Mouse (Mus musculus): ENCODE data around the gene Lyrm9. TPM values are rescaled to one million over a fixed set of nuclear protein-coding genes. Genes with fewer than 3 reads are reported as not detected.
A peak's percentile ranks its signal among the peaks of the same experiment; 100 is the strongest.

The Lyrm9 gene
- total and polyA plus RNA-seq, 2 experiments: 15.2 to 17.7 TPM

- Histone ChIP-seq H3K9ac (ENCODE audit: low read depth, low read length) (no peak overlapping the region), H3K4me1 (ENCODE audit: control insufficient read depth, insufficient read depth, low read length) (no peaks in the 10 kb centered on the region), H3K79me2 (ENCODE audit: control insufficient read depth, insufficient read depth, low read length) (no peaks in the 10 kb centered on the region), H3K27ac (replicated peaks; ENCODE audit: insufficient read depth, low read depth, low read length) (no peak overlapping the region), H3K27me3 (ENCODE audit: control insufficient read depth, insufficient read depth, low read length) (no peaks in the 10 kb centered on the region), H3K4me3 (ENCODE audit: insufficient read depth, low read depth, low read length) (no peak overlapping the region), H3K36me3 (ENCODE audit: control insufficient read depth, insufficient read depth, low read length) (no peaks in the 10 kb centered on the region)
- DNase-seq (ENCODE audit: extremely low read depth, low read depth, low spot score): no peak
- no peak for TF ChIP-seq CTCF (IDR thresholded peaks at IDR 0.05; ENCODE audit: low read depth, low read length)
- no peak for TF ChIP-seq POLR2A (IDR thresholded peaks at IDR 0.05; ENCODE audit: extremely low read depth, insufficient read depth, low read length)
- WGBS: 92% methylated on average over 4 of the region's 4 CpGs
These were observed 44.5 kb downstream of the Lyrm9 start for GRCm38 (mm10) chr11:78870891-78871290.

- TF ChIP-seq POLR2A (IDR thresholded peaks at IDR 0.05; ENCODE audit: extremely low read depth, insufficient read depth, low read length) (no peak), CTCF (IDR thresholded peaks at IDR 0.05; ENCODE audit: low read depth, low read length) (no peak)
- Histone ChIP-seq H3K27me3 (ENCODE audit: control insufficient read depth, insufficient read depth, low read length) (no peaks in the 10 kb centered on the region), H3K27ac (replicated peaks; ENCODE audit: insufficient read depth, low read depth, low read length) (no peak overlapping the region), H3K9ac (ENCODE audit: low read depth, low read length) (no peak overlapping the region), H3K4me1 (ENCODE audit: control insufficient read depth, insufficient read depth, low read length) (no peaks in the 10 kb centered on the region), H3K36me3 (ENCODE audit: control insufficient read depth, insufficient read depth, low read length) (no peaks in the 10 kb centered on the region), H3K4me3 (ENCODE audit: insufficient read depth, low read depth, low read length) (no peak overlapping the region), H3K79me2 (ENCODE audit: control insufficient read depth, insufficient read depth, low read length) (no peaks in the 10 kb centered on the region)
- no peak for DNase-seq (ENCODE audit: extremely low read depth, low read depth, low spot score)
- WGBS: 52% methylated on average over 2 of the region's 2 CpGs
These were observed 46.4 kb downstream of the Lyrm9 start for GRCm38 (mm10) chr11:78872782-78873181.

- 83% methylated on average over 3 of the region's 3 CpGs for WGBS
- H3K79me2 ChIP-seq (ENCODE audit: control insufficient read depth, insufficient read depth, low read length): no peaks in the 10 kb centered on the region
- H3K9ac ChIP-seq (ENCODE audit: low read depth, low read length): no peak overlapping the region
- no peaks in the 10 kb centered on the region for H3K4me1 ChIP-seq (ENCODE audit: control insufficient read depth, insufficient read depth, low read length)
- no peak for DNase-seq (ENCODE audit: extremely low read depth, low read depth, low spot score)
- no peak overlapping the region for H3K4me3 ChIP-seq (ENCODE audit: insufficient read depth, low read depth, low read length)
- no peaks in the 10 kb centered on the region for H3K36me3 ChIP-seq (ENCODE audit: control insufficient read depth, insufficient read depth, low read length)
- H3K27ac ChIP-seq (replicated peaks; ENCODE audit: insufficient read depth, low read depth, low read length): no peak overlapping the region
- no peaks in the 10 kb centered on the region for H3K27me3 ChIP-seq (ENCODE audit: control insufficient read depth, insufficient read depth, low read length)
- TF ChIP-seq CTCF (IDR thresholded peaks at IDR 0.05; ENCODE audit: low read depth, low read length) (no peak), POLR2A (IDR thresholded peaks at IDR 0.05; ENCODE audit: extremely low read depth, insufficient read depth, low read length) (no peak)
These were observed 53.3 kb downstream of the Lyrm9 start for GRCm38 (mm10) chr11:78879727-78880126.

- TF ChIP-seq CTCF (IDR thresholded peaks at IDR 0.05; ENCODE audit: low read depth, low read length) (no peak), POLR2A (IDR thresholded peaks at IDR 0.05; ENCODE audit: extremely low read depth, insufficient read depth, low read length) (no peak)
- no peak for DNase-seq (ENCODE audit: extremely low read depth, low read depth, low spot score)
- no peaks in the 10 kb centered on the region for H3K36me3 ChIP-seq (ENCODE audit: control insufficient read depth, insufficient read depth, low read length)
- no peaks in the 10 kb centered on the region for H3K27me3 ChIP-seq (ENCODE audit: control insufficient read depth, insufficient read depth, low read length)
- no peak overlapping the region for H3K9ac ChIP-seq (ENCODE audit: low read depth, low read length)
- 22% methylated on average over 1 of the region's 1 CpGs for WGBS
- H3K4me1 ChIP-seq (ENCODE audit: control insufficient read depth, insufficient read depth, low read length): no peaks in the 10 kb centered on the region
- H3K27ac ChIP-seq (replicated peaks; ENCODE audit: insufficient read depth, low read depth, low read length): 0 out of 2 replicates have a peak overlapping the region, but pooled peaks have one; percentile 7
- H3K4me3 ChIP-seq (ENCODE audit: insufficient read depth, low read depth, low read length): no peak overlapping the region
- H3K79me2 ChIP-seq (ENCODE audit: control insufficient read depth, insufficient read depth, low read length): no peaks in the 10 kb centered on the region
These were observed 60.3 kb downstream of the Lyrm9 start for GRCm38 (mm10) chr11:78886693-78887092.

- H3K4me1 ChIP-seq (ENCODE audit: control insufficient read depth, insufficient read depth, low read length): no peaks in the 10 kb centered on the region
- H3K27ac ChIP-seq (replicated peaks; ENCODE audit: insufficient read depth, low read depth, low read length): no peak overlapping the region
- peak; percentile 91 for DNase-seq (ENCODE audit: extremely low read depth, low read depth, low spot score)
- 40% methylated on average over 9 of the region's 9 CpGs for WGBS
- no peak for TF ChIP-seq POLR2A (IDR thresholded peaks at IDR 0.05; ENCODE audit: extremely low read depth, insufficient read depth, low read length)
- no peak for TF ChIP-seq CTCF (IDR thresholded peaks at IDR 0.05; ENCODE audit: low read depth, low read length)
- no peaks in the 10 kb centered on the region for H3K79me2 ChIP-seq (ENCODE audit: control insufficient read depth, insufficient read depth, low read length)
- H3K36me3 ChIP-seq (ENCODE audit: control insufficient read depth, insufficient read depth, low read length): no peaks in the 10 kb centered on the region
- H3K27me3 ChIP-seq (ENCODE audit: control insufficient read depth, insufficient read depth, low read length): no peaks in the 10 kb centered on the region
- no peak overlapping the region for H3K9ac ChIP-seq (ENCODE audit: low read depth, low read length)
- H3K4me3 ChIP-seq (ENCODE audit: insufficient read depth, low read depth, low read length): no peak overlapping the region
These were observed 61.0 kb downstream of the Lyrm9 start for GRCm38 (mm10) chr11:78887102-78887971.

- TF ChIP-seq CTCF (IDR thresholded peaks at IDR 0.05; ENCODE audit: low read depth, low read length) (no peak), POLR2A (IDR thresholded peaks at IDR 0.05; ENCODE audit: extremely low read depth, insufficient read depth, low read length) (no peak)
- DNase-seq (ENCODE audit: extremely low read depth, low read depth, low spot score): no peak
- WGBS: 89% methylated on average over 4 of the region's 4 CpGs
- Histone ChIP-seq H3K36me3 (ENCODE audit: control insufficient read depth, insufficient read depth, low read length) (no peaks in the 10 kb centered on the region), H3K79me2 (ENCODE audit: control insufficient read depth, insufficient read depth, low read length) (no peaks in the 10 kb centered on the region), H3K27me3 (ENCODE audit: control insufficient read depth, insufficient read depth, low read length) (no peaks in the 10 kb centered on the region), H3K4me1 (ENCODE audit: control insufficient read depth, insufficient read depth, low read length) (no peaks in the 10 kb centered on the region), H3K27ac (replicated peaks; ENCODE audit: insufficient read depth, low read depth, low read length) (no peak overlapping the region), H3K4me3 (ENCODE audit: insufficient read depth, low read depth, low read length) (no peak overlapping the region), H3K9ac (ENCODE audit: low read depth, low read length) (no peak overlapping the region)
These were observed 62.8 kb downstream of the Lyrm9 start for GRCm38 (mm10) chr11:78889156-78889555.

Other genes starting within 250 kb of the Lyrm9 start
- gene Nlk, start 129.2 kb upstream of the Lyrm9 start, total RNA-seq (2014; rRNA removed): 7.0 and 7.5 TPM in 2 replicates
- gene Nlk, start 129.2 kb upstream of the Lyrm9 start, polyA plus RNA-seq (2012; rRNA removed): 4.8 and 5.5 TPM in 2 replicates
- gene Ccnq, start 74.9 kb upstream of the Lyrm9 start, total RNA-seq (2014; rRNA removed): 13.4 and 14.1 TPM in 2 replicates
- gene Ccnq, start 74.9 kb upstream of the Lyrm9 start, polyA plus RNA-seq (2012; rRNA removed): 23.4 and 27.9 TPM in 2 replicates
- gene Nos2, start 94.2 kb downstream of the Lyrm9 start, total RNA-seq (2014; rRNA removed): under 0.01 and 0.13 TPM in 2 replicates
- 0.02 and 0.06 TPM in 2 replicates for gene Nos2, start 94.2 kb downstream of the Lyrm9 start, polyA plus RNA-seq (2012; rRNA removed)
- gene Lgals9, start 158.4 kb downstream of the Lyrm9 start, total RNA-seq (2014; rRNA removed): 175 and 236 TPM in 2 replicates
- 1,032 and 1,086 TPM in 2 replicates for gene Lgals9, start 158.4 kb downstream of the Lyrm9 start, polyA plus RNA-seq (2012; rRNA removed)